Mouse (Mus musculus) layer of hippocampus, postnatal 14 days (tissue): ENCODE measurements at regions not wholly inside any gene's neighbourhood (a gene's known extent, or its start where the extent isn't known, plus 50 kb on each side); places are given as distances from the start of the nearest gene placed in this dataset.

Experiments
- DNase-seq, 2 experiments: peaks; one replicate each; pipeline ENCODE4 v3.0.0; 2021 to 2022; ENCODE audit warnings: low spot score in 2 of 2, mixed read lengths in 1 of 2

DNA sequence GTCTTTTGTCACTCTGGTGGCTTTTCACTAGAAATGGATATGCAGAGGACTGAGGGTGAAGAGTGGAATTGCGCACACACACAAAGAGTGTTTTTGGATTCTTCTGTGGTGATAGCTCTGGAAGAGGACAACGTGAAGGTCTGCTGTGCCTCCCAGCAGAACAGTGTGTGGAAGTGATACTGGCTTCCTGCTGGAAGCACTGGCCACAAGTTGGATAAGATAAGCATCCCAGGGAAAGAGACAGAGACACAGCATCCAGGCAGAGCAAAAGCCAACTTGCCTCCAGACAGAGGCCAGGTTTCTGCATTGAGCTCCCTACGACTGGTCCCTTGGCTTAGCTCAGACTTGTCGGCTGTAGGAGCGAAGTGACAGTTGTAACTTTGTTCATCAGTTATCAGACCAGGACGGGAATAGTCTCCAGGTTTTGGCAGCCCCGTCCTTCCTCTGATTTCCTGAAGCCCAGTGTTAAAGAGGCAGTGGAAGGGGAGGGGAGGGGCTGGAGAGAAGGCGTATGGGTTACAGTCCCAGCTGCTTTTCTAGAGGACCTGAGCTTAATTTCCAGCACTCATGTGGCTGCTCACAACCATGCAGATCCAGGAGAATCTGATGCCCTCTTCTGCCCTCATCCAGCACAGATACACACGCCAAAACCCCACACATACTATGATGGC, 89.2 kb downstream of the Tmem170b start:
- no peak for DNase-seq

DNA sequence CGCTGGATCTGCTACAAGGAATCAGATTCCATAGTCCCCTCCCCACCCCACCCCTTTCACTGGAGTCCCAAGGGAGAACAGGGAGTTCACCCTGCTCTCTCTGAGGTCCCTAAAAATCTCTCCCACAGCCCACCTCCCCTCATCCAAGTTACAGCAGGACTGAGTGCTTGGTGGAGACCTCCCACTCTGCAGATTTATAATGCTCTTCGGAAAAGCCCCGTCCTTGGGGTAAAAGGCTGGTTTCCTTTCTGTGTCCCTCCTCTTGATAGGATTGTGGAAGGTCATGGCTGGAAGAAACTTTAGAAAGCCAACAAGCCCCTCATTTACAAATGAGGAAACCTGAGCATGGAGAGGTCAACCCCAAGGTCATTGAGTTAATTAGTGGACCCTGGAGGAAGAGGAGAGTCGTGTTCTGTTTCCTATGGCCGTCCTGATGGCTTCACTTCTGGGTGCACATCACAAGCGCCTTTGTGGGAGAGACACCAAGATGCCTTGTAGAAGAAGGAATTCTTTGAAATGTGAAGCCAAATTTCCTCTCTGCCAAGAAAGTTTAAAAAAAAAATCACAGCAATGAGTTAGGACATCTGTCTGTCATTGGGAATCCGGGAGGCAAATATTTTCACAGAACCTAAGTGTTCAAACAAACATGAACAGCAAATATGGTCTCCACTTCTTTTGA, 91.2 kb downstream of the Tmem170b start:
- DNase-seq = no peak

DNA sequence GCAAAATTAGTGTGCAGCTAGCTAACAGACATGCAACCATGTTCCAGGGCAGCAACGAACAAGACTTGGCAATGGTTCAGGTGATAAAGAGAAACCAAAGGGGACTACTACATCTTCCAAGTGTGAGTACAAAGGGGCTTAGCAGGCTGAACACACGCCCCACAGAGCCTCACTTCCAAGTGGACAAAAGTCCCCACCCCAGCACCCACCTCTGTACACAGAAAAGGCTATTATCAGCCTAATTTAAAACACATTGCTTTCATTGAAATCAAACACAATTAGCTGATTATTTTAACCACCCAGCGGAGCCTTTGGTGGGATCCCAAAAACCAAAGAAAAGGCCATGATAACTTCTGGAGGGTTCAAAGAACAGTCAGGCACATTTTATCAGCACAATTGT, 95.6 kb downstream of the Tmem170b start:
- DNase-seq = no peak

DNA sequence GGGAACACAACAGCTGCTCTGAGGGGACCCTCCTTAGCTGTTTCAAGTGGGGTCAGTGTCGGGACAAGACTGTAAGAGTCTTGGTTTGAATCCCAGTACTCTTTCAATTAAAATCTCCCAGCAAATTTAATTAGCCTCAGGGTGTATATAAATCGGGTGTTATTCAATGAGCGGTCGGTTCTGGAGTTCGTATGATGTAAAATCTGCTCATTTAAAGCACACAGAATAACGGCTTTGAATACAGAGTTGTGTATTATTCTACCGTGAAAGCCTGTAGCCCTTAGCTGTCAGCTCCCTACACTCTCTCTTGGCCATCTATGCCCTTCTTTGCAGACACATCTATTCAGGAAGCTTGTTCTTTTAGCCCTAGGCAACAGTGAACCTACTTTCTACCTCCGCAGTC, 96.1 kb downstream of the Tmem170b start:
- DNase-seq = no peak

DNA sequence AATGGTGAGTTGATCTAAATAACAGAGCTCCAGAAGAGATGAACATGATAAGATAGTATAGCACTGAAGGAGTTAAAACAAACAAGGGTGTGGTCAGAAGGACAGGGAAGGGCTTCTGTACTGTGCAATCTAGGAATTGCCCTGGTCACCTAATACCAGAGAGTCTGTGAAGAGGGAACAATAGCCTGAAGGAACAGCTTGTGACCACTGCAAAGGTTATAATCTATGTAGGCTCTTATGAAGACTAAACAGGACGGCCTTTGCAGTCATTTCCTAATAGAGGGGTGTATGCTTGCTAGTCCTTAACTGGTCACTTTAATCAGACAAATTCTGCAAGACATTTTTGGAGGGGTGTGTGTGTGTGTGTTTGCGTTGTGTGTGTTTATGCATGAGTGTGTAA, 97.5 kb downstream of the Tmem170b start:
- DNase-seq = no peak

DNA sequence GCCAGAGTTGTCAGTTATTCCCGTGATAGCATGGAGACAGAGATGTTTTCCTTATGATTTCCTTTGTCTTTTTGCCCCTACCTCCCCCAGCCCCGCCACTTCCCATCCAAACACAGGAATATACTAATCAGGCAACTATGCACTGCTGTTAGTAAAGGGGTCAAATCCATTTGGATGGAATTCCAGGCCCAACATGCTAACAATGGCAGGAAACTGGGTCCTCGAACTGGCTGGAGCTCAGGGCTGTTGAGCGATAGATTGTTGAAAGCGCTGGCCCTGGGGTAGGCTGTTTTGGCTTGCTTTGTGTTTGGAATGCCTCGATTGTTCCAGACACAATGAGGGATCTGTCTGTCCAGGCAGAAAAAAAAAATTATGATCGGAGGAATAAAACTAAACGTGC, 97.9 kb downstream of the Tmem170b start:
- no peak for DNase-seq

DNA sequence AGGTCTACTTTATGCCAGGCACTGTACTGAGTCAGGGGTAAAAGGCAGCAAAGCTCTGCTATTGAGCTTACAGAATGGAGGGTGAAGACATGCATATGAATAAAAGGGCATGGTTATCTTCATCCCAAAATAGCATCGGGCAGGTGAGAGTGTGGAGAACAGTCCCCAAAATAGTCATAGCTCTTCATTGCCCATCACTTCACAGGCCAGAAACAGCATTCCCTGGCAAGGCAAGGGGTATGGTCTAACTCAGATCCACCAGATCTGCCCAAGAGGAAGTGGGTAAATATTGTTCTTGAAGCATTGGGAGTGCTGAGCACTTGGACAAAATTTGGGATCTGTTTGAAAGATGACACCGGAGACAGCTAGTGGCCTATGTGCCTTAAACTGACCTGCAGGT, 99.1 kb downstream of the Tmem170b start:
- DNase-seq = no peak

DNA sequence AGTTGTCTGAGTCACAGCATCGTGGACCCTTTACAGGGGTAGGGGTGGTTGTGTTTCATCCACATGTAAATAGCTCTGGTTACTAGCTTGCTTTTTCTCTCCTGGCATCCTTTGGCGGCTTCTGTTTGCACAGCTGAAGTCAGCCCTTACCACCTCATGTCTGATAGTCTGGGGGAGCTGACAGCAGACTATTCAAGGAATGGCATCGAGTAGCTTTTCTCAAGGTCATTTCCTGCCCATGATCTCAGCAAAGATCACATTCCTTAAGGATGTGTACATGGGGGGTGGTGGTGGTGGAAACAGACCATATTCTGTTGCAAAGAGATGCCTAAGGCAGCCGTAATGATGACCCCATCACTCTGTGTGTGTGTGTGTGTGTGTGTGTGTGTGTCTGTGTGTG, 99.9 kb downstream of the Tmem170b start:
- no peak for DNase-seq

DNA sequence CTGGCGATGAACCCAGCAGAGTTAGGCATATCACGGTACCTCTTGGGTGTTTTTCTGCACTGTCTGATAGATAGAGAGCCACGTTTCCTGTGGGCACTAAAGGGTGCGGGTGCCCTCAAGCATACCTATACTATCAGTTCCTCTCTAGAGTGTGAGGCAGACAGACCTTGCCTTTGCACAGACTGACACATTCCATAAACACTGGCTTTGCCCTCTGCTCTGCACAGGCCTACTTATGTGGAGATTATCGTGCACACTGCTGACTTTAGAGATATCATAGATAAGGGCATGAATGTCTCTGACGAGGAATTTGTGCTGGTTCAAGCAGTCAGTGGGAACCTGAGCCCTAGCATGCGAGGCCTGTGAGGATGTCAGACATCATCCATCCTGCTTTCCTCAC, 102.1 kb downstream of the Tmem170b start:
- no peak for DNase-seq

DNA sequence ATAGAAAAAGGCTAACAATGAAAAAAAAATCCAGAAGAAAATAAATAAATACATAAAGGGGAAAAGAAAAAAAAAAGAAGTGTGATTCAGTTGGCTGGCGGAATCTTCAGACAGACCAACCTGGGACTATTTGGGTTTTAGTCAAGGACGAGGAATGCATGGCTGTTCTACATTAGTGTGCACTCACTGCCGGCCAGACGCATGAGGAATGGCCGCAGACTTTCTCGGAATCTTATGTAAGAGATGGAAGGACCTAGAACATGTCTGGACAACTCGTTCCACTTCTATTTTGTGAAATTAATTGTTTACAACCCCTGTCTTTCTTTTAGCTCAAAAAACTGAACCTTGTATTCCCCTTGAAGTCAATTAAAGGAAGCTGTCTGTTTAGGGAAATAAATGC, 103.4 kb downstream of the Tmem170b start:
- DNase-seq = no peak

DNA sequence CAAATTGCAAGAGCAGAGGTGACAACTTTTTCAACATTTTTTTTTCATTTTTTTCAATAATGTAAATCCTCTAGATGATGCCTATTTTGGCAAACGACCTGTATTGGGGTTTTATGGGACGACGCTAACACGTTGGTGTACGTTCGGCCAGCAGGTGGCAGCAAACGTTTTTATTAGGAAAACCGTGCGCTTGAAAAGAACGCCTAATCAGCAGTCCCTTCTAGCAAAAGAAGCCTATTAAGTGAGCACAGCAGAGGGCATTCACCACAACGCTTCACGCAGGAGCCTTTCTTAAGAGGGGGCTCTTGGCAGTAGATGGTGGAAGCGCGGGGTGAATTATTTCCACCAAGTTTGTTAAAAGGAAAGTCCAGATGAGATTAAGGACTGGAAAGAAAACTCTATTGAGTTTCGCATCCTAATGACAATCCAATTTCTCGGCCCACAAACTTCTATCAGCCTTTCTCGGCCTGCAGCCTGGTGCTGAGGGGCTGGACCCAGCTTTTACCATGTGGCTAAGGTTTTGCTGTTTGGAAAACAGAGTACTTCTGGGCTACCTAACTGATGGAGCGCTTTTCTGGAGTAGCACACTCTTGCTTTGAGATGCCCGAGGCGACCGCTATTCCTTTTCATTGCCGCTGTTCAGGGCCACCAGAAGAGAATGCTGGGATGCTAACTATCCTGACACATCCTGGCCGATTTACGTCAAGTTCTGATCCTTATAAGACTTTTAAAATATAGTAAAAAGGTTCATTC, 103.9 kb downstream of the Tmem170b start:
- peak; percentile 90 to 92 for DNase-seq

DNA sequence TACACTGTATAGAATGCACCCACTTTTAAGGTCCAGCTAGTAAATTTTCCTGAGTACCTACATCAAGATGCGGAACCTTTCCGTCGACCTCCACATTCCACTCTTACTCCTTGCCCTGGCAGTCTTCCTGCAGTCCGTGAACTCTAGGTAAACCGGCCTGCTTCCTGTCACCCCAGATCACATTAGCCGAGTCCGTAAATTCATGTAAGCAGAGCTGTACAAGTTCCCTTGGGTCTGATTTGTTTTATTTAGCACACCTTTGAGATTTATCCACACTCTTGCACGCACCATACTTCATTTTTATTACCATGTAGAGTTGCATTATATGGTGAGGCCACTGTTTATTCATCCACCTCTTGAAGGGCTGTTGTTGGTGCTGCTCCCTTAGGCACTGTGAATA, 106.9 kb downstream of the Tmem170b start:
- no peak for DNase-seq
